Mouse (Mus musculus) layer of hippocampus, adult 9-10 months (tissue): ENCODE measurements around the gene Pnkd.
A peak's percentile ranks its signal among the peaks of the same experiment; 100 is the strongest.

Experiments
- DNase-seq: peaks from one replicate; pipeline ENCODE4 v3.0.0; 2022; ENCODE audit warnings: low spot score

Pnkd gene

DNA sequence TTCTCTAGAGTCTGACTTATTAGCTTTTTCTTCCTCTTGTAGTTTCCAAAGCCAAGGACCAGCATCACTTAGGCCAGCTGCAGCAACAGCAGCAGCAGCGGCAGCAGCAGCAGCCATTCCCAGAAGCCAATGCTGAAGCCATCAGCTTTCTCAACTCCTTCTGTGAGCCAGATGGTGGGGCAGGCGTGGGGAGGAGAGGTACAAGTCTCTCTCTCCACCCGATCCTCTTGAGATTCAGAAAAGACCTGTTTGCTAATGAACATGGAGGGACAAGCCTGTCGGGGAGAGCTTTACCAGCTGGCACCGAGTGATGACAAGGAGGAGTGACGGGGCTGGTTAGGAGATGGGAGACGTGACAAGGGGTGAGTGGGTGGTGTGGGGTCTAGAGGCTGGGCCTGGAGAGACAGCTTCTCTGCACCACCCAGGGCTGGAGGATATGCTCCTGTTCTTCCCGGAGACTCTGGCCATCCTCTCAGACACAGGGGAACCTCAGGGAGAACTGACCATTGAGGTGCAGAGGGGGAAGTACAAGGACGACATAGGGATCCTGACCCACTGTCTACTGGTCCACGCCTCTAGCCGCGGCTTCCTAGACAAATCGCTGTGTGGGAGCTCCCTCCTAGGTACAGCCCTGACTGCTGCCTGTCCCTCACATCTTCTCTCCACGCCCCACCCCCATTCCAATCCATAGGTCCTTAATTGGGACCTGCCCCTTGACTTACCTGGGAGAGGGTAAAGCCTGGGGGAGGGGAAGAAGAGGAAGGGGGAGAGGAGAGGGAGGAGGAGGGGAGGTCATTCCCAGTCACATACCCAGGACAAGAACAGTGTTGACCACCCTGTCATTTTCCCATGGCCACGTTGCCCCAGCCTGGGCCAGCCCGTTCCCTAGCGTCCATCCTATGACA lies 77.8 kb downstream of the Pnkd start:
- no peak for DNase-seq

DNA sequence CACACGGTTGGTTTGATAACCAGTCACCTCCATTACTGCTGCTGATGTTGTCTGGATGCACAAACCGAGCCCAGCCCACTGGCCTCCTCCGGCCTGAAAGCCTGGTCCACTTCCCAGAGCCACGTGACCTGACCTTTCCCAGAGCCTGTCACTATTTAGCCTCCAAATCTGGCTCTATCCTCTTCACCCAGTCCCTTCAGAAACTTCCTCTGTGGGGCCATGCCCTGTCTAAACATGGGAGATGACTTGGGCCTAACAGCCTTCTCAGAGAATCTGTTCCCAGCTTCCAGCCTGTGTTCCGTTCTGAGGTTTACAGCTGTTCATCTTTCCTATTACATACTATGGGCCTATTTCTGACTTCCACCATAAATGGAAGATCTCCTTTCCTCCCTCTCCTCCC lies 78.7 kb downstream of the Pnkd start:
- no peak for DNase-seq

DNA sequence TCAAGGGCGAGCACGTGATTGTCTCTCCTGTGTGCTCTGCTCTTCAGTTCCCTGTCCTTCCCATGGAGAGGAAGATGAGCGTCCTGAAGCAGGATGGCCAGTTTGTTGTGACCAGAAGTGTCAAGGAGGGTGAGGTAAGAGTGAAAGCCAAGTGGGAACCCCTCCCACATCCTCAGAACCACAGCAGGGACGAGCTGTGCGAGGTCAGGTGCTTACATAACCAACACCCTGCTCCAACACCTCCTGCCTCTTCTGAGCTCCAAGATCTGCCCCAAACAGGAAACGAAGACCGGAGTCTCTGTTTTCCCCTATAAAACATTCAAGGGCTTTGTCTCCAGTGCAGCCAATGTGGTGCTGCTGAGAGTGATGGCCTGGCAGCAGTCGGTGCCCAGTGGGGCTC lies 79.5 kb downstream of the Pnkd start:
- no peak for DNase-seq

DNA sequence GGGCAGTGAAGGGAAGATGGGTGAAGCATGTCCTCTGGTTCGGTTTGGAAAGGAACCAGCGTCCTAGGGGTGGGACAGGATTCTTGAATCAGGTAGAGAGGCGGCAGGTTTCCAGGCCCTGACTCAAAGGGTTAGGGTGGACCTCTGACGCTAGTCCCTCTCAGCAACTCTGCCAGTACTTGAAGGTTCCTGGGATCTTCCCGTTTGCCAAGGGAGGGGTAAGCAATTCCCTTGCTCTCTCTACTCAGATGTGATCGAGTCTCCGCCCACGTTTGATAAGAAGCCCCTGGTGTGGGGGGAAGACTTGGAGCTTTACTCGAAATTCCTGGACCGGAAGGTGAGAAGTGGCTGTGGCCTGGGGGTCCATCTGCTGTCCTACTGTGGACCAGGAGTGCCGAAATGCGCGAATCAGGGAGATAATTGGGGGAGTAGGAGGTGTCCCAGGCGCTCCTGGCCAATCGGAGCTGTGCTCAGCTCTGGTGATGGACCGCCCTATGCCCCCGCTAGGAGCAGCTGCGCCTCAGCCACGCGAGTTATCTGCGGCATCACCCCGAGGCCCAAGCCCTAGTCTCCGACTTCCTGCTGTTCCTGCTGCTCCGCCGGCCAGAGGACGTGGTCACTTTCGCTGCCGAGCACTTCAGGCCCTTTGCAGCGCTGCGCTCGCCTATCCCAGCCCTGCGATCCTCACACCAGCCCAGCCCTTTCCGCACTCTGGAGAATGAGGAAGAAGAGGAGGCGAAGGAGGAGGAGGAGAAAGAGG lies 83.3 kb downstream of the Pnkd start:
- no peak for DNase-seq

DNA sequence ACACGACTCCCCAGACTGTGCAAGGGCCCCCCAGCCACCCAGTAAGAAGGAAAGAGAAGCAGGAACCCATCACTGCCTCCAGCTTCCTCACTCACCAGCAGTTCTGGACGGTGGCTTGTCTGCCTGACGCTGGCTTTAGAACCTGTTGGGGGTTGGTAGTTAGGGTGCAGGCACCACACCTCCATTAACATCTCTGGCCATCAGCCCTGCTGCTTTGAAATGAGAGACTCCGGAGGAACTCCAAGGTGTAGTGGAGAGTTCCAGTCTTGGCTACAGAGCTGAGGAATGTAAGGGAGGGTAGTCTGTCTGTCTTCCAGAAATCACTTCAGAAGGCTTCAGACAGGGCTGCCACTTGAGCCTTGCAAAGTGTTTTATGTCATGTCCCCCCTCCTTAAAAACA lies 85.3 kb downstream of the Pnkd start:
- DNase-seq, result no peak

DNA sequence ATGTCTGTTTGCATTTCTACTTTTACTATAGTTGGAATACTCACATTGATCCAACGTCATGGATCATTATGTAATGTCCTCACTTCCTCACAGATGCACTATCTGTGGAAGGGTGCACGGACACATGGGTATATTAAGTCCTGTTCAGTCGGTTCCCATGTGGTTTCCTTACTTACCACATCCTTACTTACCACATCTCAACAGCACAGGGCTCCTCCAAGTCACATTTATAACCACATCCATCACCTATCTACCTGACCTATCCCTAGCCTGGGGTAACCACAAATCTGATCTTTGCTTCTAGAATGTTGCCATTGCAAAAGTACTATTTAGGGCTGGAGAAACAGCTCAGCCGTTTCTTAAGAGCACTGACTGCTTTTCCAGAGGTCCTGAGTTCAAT lies 88.6 kb downstream of the Pnkd start:
- DNase-seq, result no peak

DNA sequence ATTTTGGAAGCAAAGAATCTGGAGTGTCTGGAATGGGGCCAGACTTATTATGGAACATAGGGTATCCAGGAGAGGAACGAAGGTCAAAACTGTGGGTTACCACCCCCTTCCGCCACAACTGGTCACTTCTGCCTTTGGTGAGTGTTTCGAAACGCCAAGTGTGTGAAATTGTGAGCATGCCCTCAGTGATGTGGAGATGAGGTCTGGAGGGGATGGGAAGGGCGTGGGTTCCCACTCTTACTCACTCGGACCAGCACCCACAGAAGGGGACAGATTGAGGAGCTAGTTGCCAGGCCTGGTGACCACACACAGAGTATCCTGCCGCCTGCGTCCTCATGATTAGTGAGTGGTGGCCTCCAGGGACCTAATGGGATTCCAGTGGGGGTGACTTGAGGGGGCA lies 90.2 kb downstream of the Pnkd start, which contains the start of gene Slc11a1:
Gene Slc11a1 (plus strand): TSS at position 216 of the 400 bp plus-strand sequence.
- DNase-seq, result no peak

DNA sequence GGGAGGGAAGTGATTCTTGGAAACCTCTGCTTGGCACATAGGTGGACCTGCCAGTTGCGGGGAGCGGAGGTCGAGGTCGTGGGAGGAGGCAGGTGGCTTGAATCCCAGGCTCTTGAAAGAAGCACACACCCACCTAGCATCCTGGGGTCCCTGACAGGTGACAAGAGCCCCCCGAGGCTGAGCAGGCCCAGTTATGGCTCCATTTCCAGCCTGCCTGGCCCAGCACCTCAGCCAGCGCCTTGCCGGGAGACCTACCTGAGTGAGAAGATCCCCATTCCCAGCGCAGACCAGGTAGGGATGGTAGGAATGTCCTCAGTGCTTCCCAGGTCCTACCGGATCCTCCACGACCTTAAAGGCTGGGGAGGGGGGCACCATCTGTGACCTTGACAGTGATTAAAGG lies 90.8 kb downstream of the Pnkd start:
- DNase-seq, result no peak

DNA sequence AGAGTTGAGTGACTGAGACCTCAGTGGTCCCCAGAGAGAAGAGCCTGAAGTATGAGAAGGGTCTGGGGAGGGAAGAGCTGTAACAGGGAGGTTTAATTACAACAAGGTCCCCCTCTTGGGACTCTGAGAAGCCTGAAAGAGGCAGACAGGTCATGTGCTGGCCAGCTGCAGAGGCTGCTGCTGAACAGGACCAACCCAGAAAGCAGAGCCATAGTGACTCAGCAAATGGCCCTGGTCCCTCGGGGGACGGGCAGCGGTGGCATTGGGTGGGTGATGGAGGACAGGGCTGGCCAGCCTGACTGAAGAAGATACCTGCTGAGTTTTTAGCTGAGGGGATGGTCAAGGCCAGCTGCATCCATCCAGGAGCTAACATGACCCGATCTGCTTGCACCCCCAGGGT lies 91.7 kb downstream of the Pnkd start:
- DNase-seq, result no peak

DNA sequence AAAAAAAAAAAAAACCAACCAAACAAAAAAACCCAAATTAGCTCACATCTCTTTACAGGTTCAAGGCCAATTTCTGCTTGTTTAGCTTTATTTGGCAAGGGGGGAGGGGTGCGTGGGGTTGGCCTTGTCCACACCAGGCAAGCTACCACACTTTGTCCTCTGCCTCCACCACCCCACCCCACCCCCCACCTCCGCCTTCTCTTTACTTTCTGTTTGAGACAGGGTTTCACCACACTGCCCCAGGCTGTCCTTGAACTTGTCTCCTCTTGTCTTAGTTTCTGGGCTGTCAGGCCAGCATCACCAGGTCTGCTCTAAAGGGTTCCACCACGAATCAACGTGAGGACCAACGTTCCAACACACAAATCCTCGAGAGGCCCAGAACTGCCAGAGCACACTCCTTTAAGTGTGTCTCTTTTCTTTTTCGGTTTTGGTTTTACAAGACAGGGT lies 94.4 kb downstream of the Pnkd start:
- DNase-seq, result no peak

DNA sequence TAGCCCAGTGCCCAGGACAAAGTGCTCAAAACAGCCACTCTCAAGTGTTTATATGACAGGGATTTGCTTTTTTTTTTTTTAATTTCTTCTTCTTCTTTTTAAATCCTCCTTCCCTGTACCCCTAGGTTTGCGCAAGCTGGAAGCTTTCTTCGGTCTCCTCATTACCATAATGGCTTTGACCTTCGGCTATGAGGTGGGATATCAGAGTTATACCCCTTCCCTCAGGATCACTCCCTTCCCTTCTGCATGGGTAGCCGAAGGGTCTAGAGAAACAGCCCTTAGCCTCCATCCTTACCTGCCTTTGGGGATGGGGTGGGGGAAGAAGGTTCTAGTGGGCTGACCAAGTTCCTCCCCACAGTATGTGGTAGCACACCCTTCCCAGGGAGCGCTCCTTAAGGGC lies 95.8 kb downstream of the Pnkd start:
- DNase-seq, result no peak

DNA sequence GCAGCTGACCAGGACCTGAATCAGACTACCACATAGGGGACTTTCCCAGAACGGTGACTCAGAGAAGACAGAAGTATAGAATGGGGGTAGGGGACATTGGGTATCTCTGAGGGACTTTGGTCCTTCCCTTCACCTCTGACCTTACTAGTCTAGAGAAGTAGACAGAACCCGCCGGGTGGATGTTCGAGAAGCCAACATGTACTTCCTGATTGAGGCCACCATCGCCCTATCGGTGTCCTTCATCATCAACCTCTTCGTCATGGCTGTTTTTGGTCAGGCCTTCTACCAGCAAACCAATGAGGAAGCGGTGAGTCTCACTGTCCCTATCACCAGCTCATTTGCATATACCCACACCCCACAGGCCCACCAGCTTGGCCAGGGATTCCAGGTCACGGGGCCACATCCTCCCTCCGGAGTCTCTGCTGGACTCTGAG lies 96.9 kb downstream of the Pnkd start:
- DNase-seq, result no peak

DNA sequence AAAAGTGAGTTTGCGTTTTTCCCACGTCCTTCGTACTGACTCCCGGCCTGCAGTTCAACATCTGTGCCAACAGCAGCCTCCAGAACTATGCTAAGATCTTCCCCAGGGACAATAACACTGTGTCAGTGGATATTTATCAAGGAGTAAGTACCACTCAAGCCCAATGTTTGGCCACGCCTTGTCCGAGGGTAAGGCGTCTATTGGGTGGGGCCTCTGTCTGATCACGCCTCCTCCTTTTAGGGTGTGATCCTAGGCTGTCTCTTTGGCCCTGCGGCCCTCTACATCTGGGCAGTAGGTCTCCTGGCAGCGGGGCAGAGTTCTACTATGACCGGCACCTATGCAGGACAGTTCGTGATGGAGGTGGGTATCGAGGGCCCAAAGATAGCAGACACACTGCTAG lies 98.7 kb downstream of the Pnkd start:
- no peak for DNase-seq

DNA sequence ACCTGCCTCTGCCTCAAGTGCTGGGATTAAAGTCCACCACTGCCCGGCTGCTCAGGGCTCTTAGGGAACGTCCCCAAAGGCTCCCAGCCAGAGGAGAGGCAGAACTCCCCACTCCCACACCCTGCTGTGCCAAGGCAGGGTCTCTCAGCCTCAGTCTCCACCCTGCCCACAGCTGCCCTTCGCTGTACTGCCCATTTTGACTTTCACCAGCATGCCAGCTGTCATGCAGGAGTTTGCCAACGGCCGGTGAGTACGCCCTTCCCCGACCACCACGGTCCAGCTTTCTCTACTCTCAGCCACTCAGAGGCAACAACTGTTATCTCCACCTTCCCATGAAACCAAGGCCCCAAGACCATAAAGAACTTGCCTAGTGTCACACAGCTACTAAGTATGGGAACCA lies 99.8 kb downstream of the Pnkd start:
- DNase-seq, result no peak

DNA sequence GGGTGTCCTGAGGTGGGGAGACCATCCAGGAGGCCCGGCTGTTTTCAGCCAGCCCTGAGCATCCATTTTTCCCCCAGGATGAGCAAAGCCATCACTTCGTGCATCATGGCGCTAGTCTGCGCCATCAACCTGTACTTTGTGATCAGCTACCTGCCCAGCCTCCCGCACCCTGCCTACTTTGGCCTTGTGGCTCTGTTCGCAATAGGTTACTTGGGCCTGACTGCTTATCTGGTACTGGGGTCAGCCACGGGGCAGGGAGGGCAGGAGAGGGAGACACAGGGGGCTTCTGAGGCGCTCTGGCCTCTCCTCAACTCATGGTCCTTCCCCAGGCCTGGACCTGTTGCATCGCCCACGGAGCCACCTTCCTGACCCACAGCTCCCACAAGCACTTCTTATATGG lies 100.3 kb downstream of the Pnkd start:
- no peak for DNase-seq

DNA sequence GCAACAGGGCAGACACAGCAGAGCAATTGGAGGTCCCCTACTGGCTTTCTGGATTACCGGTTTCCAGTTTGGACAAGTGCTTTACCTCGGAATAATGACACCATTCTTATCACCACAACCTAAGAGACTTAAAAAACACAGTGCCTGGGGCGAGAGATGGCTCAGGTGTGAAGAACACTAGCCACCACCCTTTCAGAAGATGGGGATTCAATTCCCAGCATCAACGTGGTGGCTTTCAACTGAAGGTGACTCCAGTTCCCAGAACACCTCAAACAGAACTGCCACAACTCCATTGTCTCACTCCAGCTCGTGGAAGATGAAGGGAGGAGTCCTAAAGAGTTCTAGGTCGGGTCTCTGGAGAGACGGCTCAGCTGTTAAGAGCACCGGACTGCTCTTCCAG lies 100.8 kb downstream of the Pnkd start:
- no peak for DNase-seq

DNA sequence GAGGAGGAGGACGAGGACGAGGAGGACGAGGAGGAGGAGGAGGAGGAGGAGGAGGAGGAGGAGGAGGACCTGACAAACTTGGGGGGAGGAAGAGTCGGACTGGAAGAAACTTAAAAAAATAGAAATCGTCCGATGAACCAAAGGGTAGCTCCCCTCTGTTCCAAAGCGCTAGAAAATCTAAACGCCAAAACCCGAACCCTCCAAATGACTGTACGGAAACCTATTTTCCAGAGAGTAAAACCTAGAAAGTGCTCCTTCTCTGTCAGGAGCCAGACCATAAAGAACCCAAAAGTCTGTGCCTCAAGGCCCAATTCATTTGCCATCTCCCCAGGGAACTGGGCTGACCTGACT lies 101.6 kb downstream of the Pnkd start:
- DNase-seq, result no peak

DNA sequence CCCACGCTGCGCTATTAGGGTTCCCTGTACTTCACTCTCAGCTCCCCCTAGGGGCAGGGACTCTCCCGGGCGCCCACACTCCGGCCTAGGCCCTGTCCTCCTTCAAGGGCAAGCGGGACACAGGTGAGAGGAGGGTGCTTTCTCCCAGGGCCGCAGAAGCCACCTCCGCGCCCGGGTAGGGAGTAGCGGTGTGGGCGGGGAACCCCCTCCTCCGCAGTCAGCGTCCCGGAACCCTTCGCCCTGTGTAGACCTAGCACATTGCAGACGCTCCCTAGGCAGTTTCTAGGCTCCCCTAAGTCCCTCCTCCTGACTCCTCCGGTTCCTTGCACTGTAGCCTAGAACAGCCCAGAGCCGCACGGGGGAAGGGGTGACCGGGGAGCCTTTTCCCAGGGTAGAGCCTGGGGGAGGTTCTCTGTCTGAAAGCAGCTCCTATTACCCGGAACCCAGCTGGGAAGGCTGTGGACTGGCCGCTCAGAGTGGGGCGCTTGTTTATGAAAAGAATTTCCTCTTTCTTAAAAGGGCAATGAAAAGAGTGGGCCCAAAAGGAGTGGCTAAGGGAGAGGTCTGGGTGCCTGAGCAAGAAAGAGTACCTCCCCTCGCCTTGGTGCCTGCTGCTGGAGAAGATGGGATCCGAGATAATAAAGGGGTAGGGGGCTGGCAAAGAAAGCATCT lies 102.1 kb downstream of the Pnkd start:
- DNase-seq, result peak; percentile 95

DNA sequence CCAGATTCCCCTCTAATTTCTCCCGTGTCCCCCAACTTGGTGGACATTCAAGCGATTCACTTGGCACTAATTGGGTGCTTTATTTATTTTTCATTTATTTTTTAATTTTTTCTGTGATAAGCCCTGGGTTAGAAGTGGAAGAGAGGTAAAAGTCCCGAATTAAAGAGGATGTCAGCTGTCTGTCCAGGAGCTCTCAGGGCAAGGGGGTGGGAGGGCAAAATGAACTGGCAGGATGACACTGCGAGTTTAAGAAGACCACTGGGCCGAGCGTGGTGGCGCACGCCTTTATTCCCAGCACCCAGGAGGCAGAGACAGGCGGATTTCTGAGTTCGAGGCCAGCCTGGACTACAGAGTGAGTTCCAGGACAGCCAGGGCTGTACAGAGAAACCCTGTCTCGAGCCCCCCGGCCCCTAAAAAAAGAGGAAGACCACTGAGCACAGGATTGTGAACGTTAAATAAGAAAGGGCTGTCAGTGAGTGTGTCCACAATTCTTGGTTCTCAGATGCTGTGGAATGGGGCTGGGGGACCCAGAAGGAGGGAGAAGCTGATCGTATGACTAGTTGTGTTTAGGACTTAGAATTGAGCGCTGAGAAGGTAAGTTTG lies 102.8 kb downstream of the Pnkd start:
- no peak for DNase-seq

DNA sequence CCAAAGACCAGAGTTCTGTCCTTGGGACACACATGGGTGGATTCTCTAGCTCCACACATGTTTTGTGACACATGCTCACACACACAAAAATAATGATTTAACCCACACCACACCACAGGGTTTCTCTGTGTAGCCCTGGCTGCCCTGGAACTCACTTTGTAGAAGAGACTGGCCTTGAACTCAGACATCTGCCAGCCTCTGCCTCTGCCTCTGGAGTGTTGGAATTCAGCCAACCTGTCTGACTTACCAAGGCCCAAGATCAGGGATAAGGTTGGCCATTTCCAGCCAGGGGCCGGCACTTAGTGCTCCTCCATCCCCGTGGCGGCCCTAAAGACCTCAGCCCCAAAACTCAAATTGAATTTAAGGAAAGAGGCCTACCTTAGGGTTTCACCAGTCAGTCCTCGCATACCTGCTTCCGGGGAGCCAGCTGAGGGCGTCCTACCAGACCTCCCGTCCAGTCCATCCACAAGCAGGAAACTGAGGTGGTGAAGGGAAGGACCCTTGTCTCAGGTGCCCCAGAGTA lies 103.7 kb downstream of the Pnkd start:
- DNase-seq, result no peak

DNA sequence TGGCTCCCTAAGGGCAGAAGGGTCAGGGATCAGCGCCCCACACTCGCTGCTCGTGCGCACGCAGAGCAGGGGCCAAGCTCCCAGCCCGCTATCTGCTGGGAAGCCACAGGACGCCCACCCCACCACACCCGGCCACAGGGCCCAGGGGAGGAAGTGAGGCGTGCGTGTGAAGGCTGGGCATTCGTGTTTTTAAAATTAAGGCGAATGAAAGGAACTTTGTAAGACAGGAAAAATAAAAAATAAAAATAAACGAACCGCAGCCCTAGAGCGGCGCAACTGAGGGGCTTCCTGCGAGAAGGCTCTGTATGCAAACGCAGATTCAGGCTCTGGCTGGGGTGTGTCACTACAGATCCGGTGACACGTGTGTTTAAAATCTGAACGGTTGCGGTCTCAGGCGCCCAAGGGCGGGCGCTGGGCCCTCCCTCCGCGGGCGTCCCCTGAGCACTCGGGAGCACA lies 105.1 kb downstream of the Pnkd start:
- no peak for DNase-seq

DNA sequence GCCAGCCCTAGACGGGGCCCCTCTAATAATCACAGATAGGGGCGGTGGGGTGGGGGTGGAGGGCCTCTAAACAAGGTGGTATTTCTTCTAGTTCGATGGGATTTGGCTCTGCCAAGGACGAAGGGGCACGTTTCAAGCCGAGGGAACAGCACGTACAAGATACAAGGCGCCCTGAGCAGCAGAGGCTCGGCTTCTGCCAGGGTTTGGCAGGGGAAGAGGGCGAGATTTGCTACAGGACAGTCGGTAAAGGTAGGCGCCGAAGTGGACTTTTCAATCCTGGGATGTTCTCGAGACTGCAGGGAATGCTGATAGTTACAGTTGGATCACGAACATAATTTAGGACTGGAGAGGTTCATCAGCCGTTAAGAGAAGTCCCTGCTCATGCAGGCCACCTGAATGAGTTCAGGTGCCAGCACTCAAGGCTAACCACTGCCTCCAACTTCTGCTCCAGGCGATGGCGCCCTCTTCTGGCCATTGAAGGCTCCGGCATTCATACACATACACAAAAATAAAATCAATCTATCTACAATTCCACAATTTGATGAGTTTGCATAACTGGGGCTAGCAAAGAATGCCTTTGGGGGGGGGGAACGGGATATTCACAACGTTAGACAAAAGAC lies 105.7 kb downstream of the Pnkd start:
- no peak for DNase-seq
